Mouse (Mus musculus) G1E (cell line): ENCODE measurements around the gene Lpin2.

Experiments used
- CTCF ChIP-seq: IDR thresholded peaks from 2 replicates; pipeline ENCODE4 v1.5.1; 2012; ENCODE audit warnings: low read depth, low read length, inconsistent platforms, mixed read lengths
- GATA1 ChIP-seq: IDR thresholded peaks from 2 replicates; pipeline ENCODE4 v1.6.1; 2012; ENCODE audit warnings: borderline replicate concordance, low read length, inconsistent platforms, mixed read lengths
- POLR2AphosphoS5 ChIP-seq: IDR thresholded peaks from 2 replicates; pipeline ENCODE4 v1.6.1; 2012; ENCODE audit warnings: low read depth, low read length, inconsistent platforms; ENCODE audit not compliant: insufficient replicate concordance
- TAL1 ChIP-seq: conservative IDR thresholded peaks from 2 replicates; pipeline ENCODE4 v1.6.1; 2012; ENCODE audit warnings: low read depth, low read length, inconsistent platforms, mixed read lengths

DNA sequence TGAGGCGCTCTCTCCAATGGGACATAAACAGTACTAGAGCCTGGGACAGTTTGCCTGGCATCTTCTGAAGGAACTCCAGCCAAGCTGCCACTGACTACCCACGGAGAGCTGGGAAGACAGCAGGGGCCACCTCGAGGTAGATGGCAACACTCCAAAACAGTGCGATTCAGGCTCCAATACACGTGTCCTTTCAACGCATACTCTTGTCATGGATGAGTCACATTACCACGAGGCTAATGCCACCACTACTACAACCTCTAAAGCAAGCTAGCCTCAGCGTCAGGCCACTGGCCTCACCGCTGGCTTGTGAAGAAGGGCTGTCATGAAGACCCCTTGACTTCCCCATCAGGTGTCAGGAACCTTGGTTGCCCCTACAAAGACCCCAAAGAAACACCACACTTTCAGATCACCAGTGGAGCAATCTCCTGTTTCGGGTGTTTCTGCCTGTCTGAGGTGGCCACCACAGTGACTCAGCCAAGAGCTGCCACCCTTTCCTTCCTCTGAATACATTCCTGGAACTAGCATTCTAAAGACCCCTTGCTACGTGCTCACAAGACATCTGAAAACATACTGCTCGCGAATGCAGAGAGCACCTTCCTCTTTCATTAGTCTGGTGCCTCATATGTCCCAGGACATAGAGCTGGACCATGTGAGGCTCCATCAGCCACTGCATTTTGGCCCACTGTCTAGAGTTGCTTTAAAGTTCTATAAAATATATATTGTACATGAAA lies 74.6 kb downstream of the Lpin2 start:
- TF ChIP-seq CTCF = no peak
- no peak for TF ChIP-seq TAL1
- no peak for TF ChIP-seq POLR2AphosphoS5
- no peak for TF ChIP-seq GATA1
